Mouse (Mus musculus) C2C12 (cell line): ENCODE measurements around the gene Zfp335.
"Not testable (repeated sequence)": the region's sequence is repeated elsewhere in the genome, so short reads cannot be mapped to it uniquely, and the experiment has no call there.

ENCODE experiments used
- CEBPB ChIP-seq: IDR thresholded peaks from one replicate; pipeline ENCODE4 v1.6.1; 2011; ENCODE audit warnings: low read depth, mild to moderate bottlenecking, control low read depth, moderate library complexity
- CTCF ChIP-seq: IDR thresholded peaks from one replicate; pipeline ENCODE4 v1.5.1; 2011; ENCODE audit not compliant: control insufficient read depth, insufficient read depth, insufficient read length
- FOSL1 ChIP-seq: IDR thresholded peaks from one replicate; pipeline ENCODE4 v1.8.0; 2011; ENCODE audit warnings: mild to moderate bottlenecking, low read length; ENCODE audit not compliant: poor library complexity, insufficient read depth, severe bottlenecking
- MAX ChIP-seq: IDR thresholded peaks from one replicate; pipeline ENCODE4 v1.6.1; 2011; ENCODE audit warnings: mild to moderate bottlenecking, control low read depth
- MYOD1 ChIP-seq: IDR thresholded peaks from one replicate; pipeline ENCODE4 v1.6.1; 2011; ENCODE audit warnings: low read depth; ENCODE audit not compliant: control insufficient read depth, insufficient read length
- MYOG ChIP-seq: IDR thresholded peaks from one replicate; pipeline ENCODE4 v1.6.1; 2011; ENCODE audit not compliant: control insufficient read depth, insufficient read length; ENCODE audit errors: extremely low read depth
- USF1 ChIP-seq: IDR thresholded peaks from one replicate; pipeline ENCODE4 v1.6.1; 2011; ENCODE audit warnings: low read depth, mild to moderate bottlenecking, control low read depth, moderate library complexity

- not testable (repeated sequence) for TF ChIP-seq MAX, CTCF, USF1, MYOD1, MYOG, CEBPB, FOSL1
Observed at GRCm38 (mm10) chr2:164863411-164863810, 48.1 kb downstream of the Zfp335 start.
